Mouse (Mus musculus) colon, adult 2 months (tissue): Measurements from ENCODE around the gene Plekhd1. TPM values are rescaled to one million over a fixed set of nuclear protein-coding genes. Genes with fewer than 3 reads are reported as not detected.

Source experiments
- polyA plus RNA-seq: library from polyadenylated mRNA; depleted of rRNA; stranded (reverse); fragments of >200 nt; gene quantifications from 2 replicates; pipeline ENCODE4 v1.2.3, GENCODE M21; 2012; rRNA removed

Plekhd1 gene
- 4.6 and 5.1 TPM in 2 replicates for polyA plus RNA-seq

DNA sequence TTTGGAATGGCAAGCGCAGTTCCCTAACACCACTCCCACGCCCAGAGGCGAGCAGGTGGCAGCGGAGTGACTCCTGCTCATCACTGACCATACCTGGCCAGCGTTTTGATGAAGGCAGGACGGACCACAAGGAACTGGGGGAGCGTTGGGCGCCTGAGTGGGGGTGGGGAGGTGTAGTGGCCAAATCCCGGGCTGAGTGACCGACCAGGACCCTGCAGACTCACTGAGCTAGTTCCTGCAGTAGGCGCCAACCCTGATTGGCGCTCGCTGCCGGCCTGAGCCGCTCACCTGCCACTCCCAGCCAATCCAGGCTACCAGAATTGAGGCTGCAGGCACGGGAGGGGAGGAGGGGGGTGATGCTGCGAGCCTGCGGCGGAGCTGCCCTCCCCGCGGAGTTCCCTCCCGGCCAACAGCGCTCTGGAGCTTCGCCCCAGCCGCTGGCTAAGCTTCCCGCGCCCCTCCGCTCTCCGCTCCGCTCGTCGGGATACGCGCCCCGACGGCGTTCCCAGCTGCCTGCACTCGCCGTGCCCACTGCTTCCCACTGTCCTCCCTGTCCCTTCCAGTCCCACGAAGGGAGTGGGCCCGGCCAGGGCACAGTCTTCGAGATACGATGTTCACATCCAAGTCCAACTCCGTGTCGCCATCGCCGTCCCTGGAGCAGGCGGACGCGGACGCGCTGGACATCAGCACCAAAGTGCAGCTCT is at the start of gene Plekhd1:
Plekhd1 (plus strand) TSS at position 323 of the 704 bp plus-strand sequence.

GRCm38 (mm10) chr12:80643693-80644505 is 48.5 kb upstream of the Plekhd1 start, which contains the start of the genes Slc39a9 and Erh:
TSS of gene Slc39a9 (plus strand) at chr12:80643883.
TSS of gene Erh (minus strand) at chr12:80644341.

GRCm38 (mm10) chr12:80760396-80760801 is 68.0 kb downstream of the Plekhd1 start, which contains the start of gene Ccdc177:
TSS of gene Ccdc177 (minus strand) at chr12:80760687.

Other genes starting within 250 kb of the Plekhd1 start
- gene Exd2, start 229.5 kb upstream of the Plekhd1 start, polyA plus RNA-seq: 8.8 and 9.1 TPM in 2 replicates
- 2.2 and 2.3 TPM in 2 replicates for gene Galnt16, start 174.3 kb upstream of the Plekhd1 start, polyA plus RNA-seq
- 90.4 and 93.9 TPM in 2 replicates for gene Slc39a9, start 48.7 kb upstream of the Plekhd1 start, polyA plus RNA-seq
- 14.9 and 20.7 TPM in 2 replicates for gene Erh, start 48.2 kb upstream of the Plekhd1 start, polyA plus RNA-seq
- gene Ccdc177, start 68.1 kb downstream of the Plekhd1 start, polyA plus RNA-seq: 0.13 and 0.14 TPM in 2 replicates
- 72.5 and 91.5 TPM in 2 replicates for gene Susd6, start 97.9 kb downstream of the Plekhd1 start, polyA plus RNA-seq